Mouse (Mus musculus): ENCODE measurements around the gene Brca2. TPM values are rescaled to one million over a fixed set of nuclear protein-coding genes. Genes with fewer than 3 reads are reported as not detected.

The Brca2 gene
- polyA plus RNA-seq (2012; rRNA removed) = 0.71 and 0.85 TPM in 2 replicates

GRCm38 (mm10) chr5:150521937-150522866, at the start of gene Brca2:
TSS of gene Brca2 (plus strand) at chr5:150522630.

GRCm38 (mm10) chr5:150518064-150518463, 4.4 kb upstream of the Brca2 start, which contains the start of gene Zar1l:
TSS of gene Zar1l (minus strand) at chr5:150518164.

GRCm38 (mm10) chr5:150597088-150597487, 74.7 kb downstream of the Brca2 start, which contains the start of gene N4bp2l1:
TSS of gene N4bp2l1 (minus strand) at chr5:150597188.

Other genes with a start within 250 kb of the Brca2 start
- gene Zar1l, start 4.5 kb upstream of the Brca2 start, polyA plus RNA-seq (2012; rRNA removed) = not detected in 2 replicates
- gene N4bp2l1, start 74.6 kb downstream of the Brca2 start, polyA plus RNA-seq (2012; rRNA removed) = 2.0 and 3.5 TPM in 2 replicates
- 0.60 and 1.1 TPM in 2 replicates for gene N4bp2l2, start 143.6 kb downstream of the Brca2 start, polyA plus RNA-seq (2012; rRNA removed)
- 0.28 and 0.67 TPM in 2 replicates for gene Pds5b, start 151.1 kb downstream of the Brca2 start, polyA plus RNA-seq (2012; rRNA removed)